Mouse (Mus musculus) urinary bladder, postnatal 36 days (tissue): ENCODE measurements around the gene Fam199x.

ENCODE experiments used
- DNase-seq, 2 experiments: peaks; one replicate each; pipeline ENCODE4 v3.0.0; 2022; ENCODE audit warnings: low spot score in 2 of 2, mixed read lengths in 1 of 2

Gene Fam199x

GRCm38 (mm10) chrX:137049425-137050225 is at the start of gene Fam199x:
TSS of gene Fam199x (plus strand) at chrX:137049594.
- DNase-seq, result peak; percentile 56 to 79

GRCm38 (mm10) chrX:137015099-137015709 is 34.2 kb upstream of the Fam199x start:
- peak in 1 of 2 experiments; percentile 22 for DNase-seq

GRCm38 (mm10) chrX:137017668-137018067 is 31.7 kb upstream of the Fam199x start:
- no peak for DNase-seq

GRCm38 (mm10) chrX:137019310-137019709 is 30.1 kb upstream of the Fam199x start:
- peak; percentile 22 to 46 for DNase-seq

GRCm38 (mm10) chrX:137030916-137031315 is 18.5 kb upstream of the Fam199x start:
- no peak for DNase-seq

GRCm38 (mm10) chrX:137031726-137032125 is 17.7 kb upstream of the Fam199x start:
- DNase-seq, result no peak

GRCm38 (mm10) chrX:137034322-137034721 is 15.1 kb upstream of the Fam199x start:
- DNase-seq, result no peak

GRCm38 (mm10) chrX:137037470-137037999 is 11.9 kb upstream of the Fam199x start:
- DNase-seq, result no peak

GRCm38 (mm10) chrX:137038000-137038483 is 11.4 kb upstream of the Fam199x start, which contains the start of gene Slc25a53:
TSS of gene Slc25a53 (minus strand) at chrX:137038302.
- peak; percentile 69 to 80 for DNase-seq

- no peak for DNase-seq
These were observed 10.9 kb upstream of the Fam199x start for GRCm38 (mm10) chrX:137038502-137038901.

GRCm38 (mm10) chrX:137049060-137049424 is 352 bp upstream of the Fam199x start:
- DNase-seq, result no peak

GRCm38 (mm10) chrX:137063202-137063601 is 13.8 kb downstream of the Fam199x start:
- DNase-seq, result no peak

- no peak for DNase-seq
These were observed 55.1 kb downstream of the Fam199x start for GRCm38 (mm10) chrX:137104531-137104930.

- no peak for DNase-seq
These were observed 57.1 kb downstream of the Fam199x start for GRCm38 (mm10) chrX:137106498-137106897.

- DNase-seq, result no peak
These were observed 68.8 kb downstream of the Fam199x start for GRCm38 (mm10) chrX:137118097-137118746.

- DNase-seq, result no peak
These were observed 70.5 kb downstream of the Fam199x start for GRCm38 (mm10) chrX:137119675-137120423.

GRCm38 (mm10) chrX:137121718-137122117 is 72.3 kb downstream of the Fam199x start, which contains the start of gene Esx1:
TSS of gene Esx1 (minus strand) at chrX:137122083.
- no peak for DNase-seq

GRCm38 (mm10) chrX:137127542-137127941 is 78.1 kb downstream of the Fam199x start:
- no peak for DNase-seq
